Mouse (Mus musculus) spleen, adult 2 months (tissue): ENCODE data around the gene Nek4.

ENCODE experiments used
- CTCF ChIP-seq: fragments of 200-500 bp; IDR thresholded peaks from 2 replicates; pipeline ENCODE4 v1.5.1; 2011; ENCODE audit warnings: mild to moderate bottlenecking, inconsistent platforms; ENCODE audit not compliant: insufficient read depth, insufficient read length, insufficient replicate concordance; ENCODE audit errors: extremely low read depth
- POLR2A ChIP-seq: fragments of 200-500 bp; IDR thresholded peaks from 2 replicates; pipeline ENCODE4 v1.6.1; 2011; ENCODE audit warnings: low read depth, low read length, inconsistent platforms

GRCm38 (mm10) chr14:30913404-30913803, 37.8 kb upstream of the Nek4 start:
- TF ChIP-seq POLR2A (no peak), CTCF (no peak)
